Mouse (Mus musculus) myocyte (in vitro differentiated cells): ENCODE measurements around the gene Clps.

Experiments used
- CEBPB ChIP-seq: IDR thresholded peaks from 2 replicates; pipeline ENCODE4 v1.6.1; 2011; ENCODE audit warnings: mild to moderate bottlenecking, moderate library complexity; ENCODE audit not compliant: poor library complexity, insufficient read depth, severe bottlenecking
- E2F4 ChIP-seq: IDR thresholded peaks from one replicate; pipeline ENCODE4 v1.6.1; 2011; ENCODE audit warnings: mild to moderate bottlenecking, control low read depth, moderate library complexity; ENCODE audit not compliant: insufficient read depth
- MAX ChIP-seq: IDR thresholded peaks from one replicate; pipeline ENCODE4 v1.6.1; 2011; ENCODE audit warnings: low read depth, mild to moderate bottlenecking, control low read depth
- POLR2A ChIP-seq: IDR thresholded peaks from one replicate; pipeline ENCODE4 v1.6.1; 2011; ENCODE audit warnings: low read depth, mild to moderate bottlenecking, control low read depth, moderate library complexity; ENCODE audit not compliant: insufficient read length
- POLR2AphosphoS2 ChIP-seq: IDR thresholded peaks from one replicate; pipeline ENCODE4 v1.6.1; 2011; ENCODE audit warnings: low read depth, control low read depth; ENCODE audit not compliant: insufficient read length
- USF1 ChIP-seq: IDR thresholded peaks from one replicate; pipeline ENCODE4 v1.6.1; 2011; ENCODE audit warnings: low read depth, mild to moderate bottlenecking, control low read depth, moderate library complexity

DNA sequence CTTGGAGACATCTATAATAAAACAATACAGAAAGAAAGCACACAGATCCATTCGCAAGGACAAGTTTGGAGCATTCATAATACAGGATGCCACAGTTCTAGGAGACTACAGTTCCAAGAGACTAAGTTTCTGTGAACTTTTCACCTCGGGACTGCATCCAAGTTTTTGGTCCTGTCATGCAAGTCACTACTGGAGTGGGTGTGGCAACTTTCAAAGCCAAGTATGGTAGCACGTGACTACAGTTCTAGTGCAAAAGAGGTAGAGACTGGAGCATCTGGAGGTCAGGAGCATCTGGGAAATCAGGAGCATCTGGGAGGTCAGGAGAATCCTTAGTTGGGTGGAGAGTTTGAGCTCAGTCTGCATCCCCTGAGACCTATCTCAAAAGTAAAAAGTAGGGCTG is 11.3 kb upstream of the Clps start:
- TF ChIP-seq POLR2A (no peak), USF1 (no peak), CEBPB (no peak), POLR2AphosphoS2 (no peak), E2F4 (no peak), MAX (no peak)
